Mouse (Mus musculus): ENCODE results near the gene Ndufa11.

- no peak for TF ChIP-seq POLR2A (IDR thresholded peaks at IDR 0.05; ENCODE audit: borderline replicate concordance, extremely low read depth, low read depth, low read length)
- TF ChIP-seq CTCF (IDR thresholded peaks at IDR 0.05; ENCODE audit: insufficient read depth, low read length): no peak
Observed at GRCm38 (mm10) chr17:56715914-56716654, 1.5 kb upstream of the Ndufa11 start.

Data from lung, adult 2 months (tissue).